Mouse (Mus musculus) forebrain, embryonic 11.5 days (tissue): ENCODE data around the gene Dagla. TPM values are rescaled to one million over a fixed set of nuclear protein-coding genes. Genes with fewer than 3 reads are reported as not detected.

Source experiments
- ATAC-seq: fragments of 200-750 bp; cut with Nextera tagmentation; replicated peaks from 2 replicates; pipeline ENCODE4 v1.8.0; 2017; ENCODE audit warnings: moderate TSS enrichment; ENCODE audit not compliant: low FRiP score
- DNase-seq: peaks from one replicate; pipeline ENCODE4 v3.0.0-alpha.2; 2017; ENCODE audit warnings: low spot score
- H3K27ac ChIP-seq: fragments of 300-500 bp; sonication (generic); 2 replicates; pipeline ENCODE4 v1.5.1; 2014; ENCODE audit warnings: low read depth, low read length
- H3K27me3 ChIP-seq: fragments of 300-500 bp; sonication (generic); 2 replicates; pipeline ENCODE4 v1.6.1; 2014; ENCODE audit warnings: mild to moderate bottlenecking, low read length, mixed read lengths; ENCODE audit not compliant: control insufficient read depth, insufficient read depth
- H3K36me3 ChIP-seq: fragments of 300-500 bp; sonication (generic); 2 replicates; pipeline ENCODE4 v1.6.1; 2014; ENCODE audit warnings: mild to moderate bottlenecking, low read length, moderate library complexity, mixed read lengths; ENCODE audit not compliant: control insufficient read depth, insufficient read depth
- H3K4me1 ChIP-seq: fragments of 300-500 bp; sonication (generic); replicated peaks from 2 replicates; pipeline ENCODE4 v1.6.1; 2014; ENCODE audit warnings: low read length, mixed read lengths; ENCODE audit not compliant: control insufficient read depth, insufficient read depth
- H3K4me2 ChIP-seq: fragments of 300-500 bp; sonication (generic); 2 replicates; pipeline ENCODE4 v1.6.1; 2014; ENCODE audit warnings: low read depth, mild to moderate bottlenecking, low read length, moderate library complexity, mixed read lengths; ENCODE audit not compliant: severe bottlenecking
- H3K4me3 ChIP-seq: fragments of 300-500 bp; sonication (generic); 2 replicates; pipeline ENCODE4 v1.5.1; 2014; ENCODE audit warnings: low read depth, low read length
- H3K9ac ChIP-seq: fragments of 300-500 bp; sonication (generic); 2 replicates; pipeline ENCODE4 v1.6.1; 2014; ENCODE audit warnings: low read length
- H3K9me3 ChIP-seq: fragments of 300-500 bp; sonication (generic); 2 replicates; pipeline ENCODE4 v1.6.1; 2016; ENCODE audit warnings: low read length, mixed read lengths; ENCODE audit not compliant: control insufficient read depth
- WGBS: fragments of 180-500 bp; shearing (Covaris S2); extraction: QIAGEN DNeasy Blood & Tissue Kit; methylation state at CpG from one replicate; pipeline ENCODE4 v1.1.7; 2014; 5-methylcytosine and 5-hydroxymethylcytosine counted together
- polyA plus RNA-seq: library from polyadenylated mRNA; unstranded; fragments of >200 nt; fragmentation: Nextera tagmentation; extraction: Ambion mirVana; gene quantifications from 2 replicates; pipeline ENCODE4 v1.2.1, GENCODE M21; 2014

Dagla gene
- polyA plus RNA-seq, 1 experiment from 2014 or later = 2.5 TPM

DNA sequence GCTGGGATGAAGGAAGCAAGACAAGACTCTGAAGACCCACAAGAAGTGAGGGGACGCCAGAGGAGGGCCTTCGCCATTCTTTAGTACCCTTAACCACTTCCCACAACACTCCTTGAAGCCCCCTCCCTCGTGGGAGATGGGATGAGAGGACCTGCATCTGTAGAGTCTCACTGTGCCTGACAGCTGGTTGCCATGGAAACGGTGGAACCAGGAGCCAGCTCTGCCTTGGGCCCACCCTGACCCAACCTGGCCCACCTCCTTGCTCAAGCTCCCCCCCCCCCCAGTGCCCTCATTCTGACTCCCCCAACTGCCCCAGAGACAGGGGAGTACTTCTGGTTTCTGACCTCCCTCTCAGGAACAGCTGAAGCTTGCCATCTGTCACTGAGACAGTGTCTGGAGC, 83.1 kb downstream of the Dagla start:
- H3K36me3 ChIP-seq = no peaks in the 10 kb centered on the region
- no peak overlapping the region for H3K4me3 ChIP-seq
- H3K4me1 ChIP-seq = peaks cover 5% of the 10 kb centered on the region; the same call in 1 of the 2 replicates
- ATAC-seq (no peak), DNase-seq (no peak)
- no peaks in the 10 kb centered on the region for H3K27me3 ChIP-seq
- H3K4me2 ChIP-seq = no peak overlapping the region
- H3K27ac ChIP-seq = no peak overlapping the region
- WGBS = 72% methylated on average over 4 of the region's 4 CpGs
- H3K9ac ChIP-seq = no peak overlapping the region
- H3K9me3 ChIP-seq = no peaks in the 10 kb centered on the region

DNA sequence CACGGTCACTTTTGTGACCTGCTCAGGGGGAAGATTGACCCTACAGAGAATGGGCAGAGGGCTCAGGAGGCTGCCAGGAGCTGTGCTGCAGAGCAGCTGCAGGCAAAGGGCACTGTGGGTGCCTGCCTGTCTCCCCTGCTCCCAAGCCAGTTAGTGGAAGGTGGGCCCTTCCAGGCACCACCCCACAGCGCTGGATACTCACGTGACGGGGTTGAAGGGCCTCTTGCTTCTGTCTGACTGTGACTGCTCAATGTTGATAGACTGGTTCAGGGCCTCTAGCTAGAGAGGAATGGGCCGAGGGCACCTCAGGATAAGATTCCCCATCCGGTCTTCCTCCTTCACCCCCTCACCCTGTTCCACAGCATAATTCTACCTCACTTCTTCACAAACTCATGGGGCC, 85.1 kb downstream of the Dagla start:
- 70% methylated on average over 6 of the region's 6 CpGs for WGBS
- H3K9me3 ChIP-seq = no peaks in the 10 kb centered on the region
- no peak overlapping the region for H3K4me2 ChIP-seq
- DNase-seq (no peak), ATAC-seq (no peak)
- no peaks in the 10 kb centered on the region for H3K36me3 ChIP-seq
- no peak overlapping the region for H3K27ac ChIP-seq
- H3K4me3 ChIP-seq = no peak overlapping the region
- H3K9ac ChIP-seq = no peak overlapping the region
- no peaks in the 10 kb centered on the region for H3K4me1 ChIP-seq
- H3K27me3 ChIP-seq = no peaks in the 10 kb centered on the region

DNA sequence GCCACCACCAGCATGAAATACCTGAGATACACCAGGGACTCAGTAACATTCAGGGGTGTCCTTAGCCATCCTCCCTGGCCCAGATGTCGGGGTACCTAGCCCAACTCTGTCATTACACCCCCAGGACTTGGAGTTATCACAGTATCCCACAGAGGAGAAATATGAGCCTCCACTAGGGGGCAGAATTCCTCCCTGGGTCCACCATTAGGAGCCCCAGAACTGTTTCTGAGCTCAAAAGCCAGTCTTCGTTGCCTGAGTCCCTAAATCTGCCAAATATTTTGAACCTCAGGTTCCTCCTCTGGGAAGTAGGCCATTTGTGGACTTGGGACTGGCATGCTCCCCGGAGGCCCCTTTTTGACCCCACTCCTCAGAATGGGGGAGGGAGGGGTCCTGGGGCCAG, 85.6 kb downstream of the Dagla start:
- H3K4me1 ChIP-seq = no peaks in the 10 kb centered on the region
- no peak overlapping the region for H3K4me3 ChIP-seq
- no peaks in the 10 kb centered on the region for H3K9me3 ChIP-seq
- H3K9ac ChIP-seq = no peak overlapping the region
- DNase-seq = peak; percentile 64
- ATAC-seq = peak; percentile 73
- H3K27me3 ChIP-seq = no peaks in the 10 kb centered on the region
- H3K4me2 ChIP-seq = no peak overlapping the region
- H3K36me3 ChIP-seq = no peaks in the 10 kb centered on the region
- WGBS = 64% methylated on average over 3 of the region's 3 CpGs
- no peak overlapping the region for H3K27ac ChIP-seq

DNA sequence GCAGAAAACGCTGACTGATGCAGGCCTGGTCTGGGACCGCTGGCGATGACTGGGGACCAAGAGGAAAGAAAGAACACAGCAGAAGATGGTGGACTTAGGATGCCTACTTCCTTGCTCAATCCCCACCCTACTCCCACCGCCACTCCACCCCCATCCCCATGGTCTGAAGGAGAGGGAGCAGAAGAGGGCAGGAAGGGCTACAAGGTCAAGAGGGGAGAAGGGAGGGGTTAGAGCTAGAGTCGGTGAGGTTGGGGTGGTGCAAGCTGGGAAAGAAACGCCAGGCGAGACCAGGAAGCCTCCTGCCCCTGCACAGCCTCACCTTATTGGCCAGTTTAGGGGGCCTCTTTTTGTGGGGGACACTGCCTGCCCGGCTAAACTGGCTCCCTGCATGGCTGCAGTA, 88.6 kb downstream of the Dagla start:
- ATAC-seq (no peak), DNase-seq (no peak)
- Histone ChIP-seq H3K4me3 (no peak overlapping the region), H3K27me3 (no peaks in the 10 kb centered on the region), H3K4me2 (no peak overlapping the region), H3K27ac (no peak overlapping the region), H3K9ac (no peak overlapping the region), H3K9me3 (no peaks in the 10 kb centered on the region), H3K4me1 (no peaks in the 10 kb centered on the region), H3K36me3 (no peaks in the 10 kb centered on the region)
- WGBS = 84% methylated on average over 8 of the region's 8 CpGs

DNA sequence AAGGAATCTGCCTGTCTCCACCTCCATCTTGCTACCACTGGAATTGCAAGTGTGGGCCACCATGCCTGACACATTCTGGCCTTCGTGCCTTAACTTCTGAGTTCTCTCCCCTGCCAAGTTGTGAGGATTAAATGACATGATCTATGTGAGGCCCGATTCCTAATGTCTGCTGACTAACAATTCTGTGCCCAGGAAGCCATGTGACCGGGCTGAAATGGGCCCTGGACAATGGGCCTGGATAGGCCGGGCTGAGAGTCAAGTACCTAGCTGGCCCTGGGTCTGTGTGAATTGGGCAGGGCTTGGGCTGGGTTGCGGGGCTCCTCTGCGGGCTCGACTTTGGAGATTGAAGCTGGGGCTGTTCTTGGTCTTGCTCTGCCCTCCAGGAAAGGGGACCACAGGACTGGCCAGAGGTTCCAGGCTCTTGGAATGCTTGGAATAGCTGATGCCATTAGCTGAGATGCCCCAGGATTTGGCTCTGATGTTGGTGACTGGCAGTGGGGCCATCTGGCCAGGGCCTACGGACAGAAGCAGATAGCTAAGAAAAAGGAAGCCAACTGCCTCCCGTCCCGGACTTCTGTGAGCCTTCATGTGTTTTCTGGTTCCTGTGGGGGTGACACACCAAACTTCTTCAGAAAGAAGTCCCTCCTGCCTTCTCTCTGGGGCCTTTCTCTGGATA, 90.7 kb downstream of the Dagla start:
- WGBS = 92% methylated on average over 10 of the region's 10 CpGs
- Histone ChIP-seq H3K9me3 (no peaks in the 10 kb centered on the region), H3K4me1 (no peaks in the 10 kb centered on the region), H3K4me2 (no peak overlapping the region), H3K27ac (no peak overlapping the region), H3K36me3 (no peaks in the 10 kb centered on the region), H3K9ac (no peak overlapping the region), H3K27me3 (no peaks in the 10 kb centered on the region), H3K4me3 (no peak overlapping the region)
- DNase-seq = no peak
- no peak for ATAC-seq

DNA sequence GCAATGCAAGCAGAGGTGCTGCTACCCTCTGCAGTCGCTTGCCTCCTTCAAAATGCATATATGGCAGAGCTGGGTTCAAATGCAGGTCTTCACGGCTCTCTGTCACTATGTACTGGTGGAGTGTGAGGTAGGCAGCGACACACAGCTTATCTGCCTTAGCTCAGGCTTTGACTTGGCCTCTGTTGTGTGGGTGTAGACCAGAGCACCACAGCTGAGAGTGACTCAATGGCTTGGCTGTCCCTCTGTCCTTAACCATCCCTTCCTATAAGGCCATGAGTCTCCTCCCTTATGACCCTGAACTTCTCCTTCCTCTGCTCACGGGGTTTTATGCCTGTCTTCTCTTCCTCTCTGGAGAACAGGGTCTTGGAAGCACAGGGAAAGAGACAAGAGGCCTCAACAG, 93.8 kb downstream of the Dagla start:
- DNase-seq (no peak), ATAC-seq (no peak)
- Histone ChIP-seq H3K27ac (no peak overlapping the region), H3K9me3 (no peaks in the 10 kb centered on the region), H3K4me2 (no peak overlapping the region), H3K4me1 (no peaks in the 10 kb centered on the region), H3K4me3 (no peak overlapping the region), H3K27me3 (no peaks in the 10 kb centered on the region), H3K36me3 (no peaks in the 10 kb centered on the region; the same call in 1 of the 2 replicates), H3K9ac (no peak overlapping the region)
- WGBS = 84% methylated on average over 4 of the region's 4 CpGs

DNA sequence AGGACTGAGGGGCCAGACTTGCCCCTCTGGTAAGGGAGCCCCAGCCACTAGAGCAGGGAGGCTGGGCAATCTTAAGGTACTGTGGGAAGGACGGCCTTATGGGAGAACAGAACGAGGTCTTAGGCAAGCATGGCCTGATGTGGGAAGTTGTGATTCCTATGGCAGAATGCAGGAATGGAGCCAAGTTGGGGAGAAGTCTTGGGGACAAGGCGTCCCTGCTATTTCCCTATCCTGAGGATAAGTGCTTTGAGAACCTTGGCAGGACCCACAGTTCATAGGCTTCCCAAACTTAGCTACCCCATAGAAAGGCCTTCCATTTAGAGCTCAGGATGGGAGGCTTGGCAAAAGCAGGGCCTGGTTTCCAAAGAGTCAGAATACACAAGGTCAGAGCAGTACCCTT, 95.8 kb downstream of the Dagla start:
- ATAC-seq = no peak
- Histone ChIP-seq H3K4me2 (no peak overlapping the region), H3K27ac (no peak overlapping the region), H3K36me3 (no peaks in the 10 kb centered on the region; the same call in 1 of the 2 replicates), H3K4me3 (no peak overlapping the region), H3K9ac (no peak overlapping the region), H3K27me3 (no peaks in the 10 kb centered on the region), H3K4me1 (0 out of 2 replicates have a peak, but pooled peaks cover 1% of the 10 kb centered on the region), H3K9me3 (no peaks in the 10 kb centered on the region)
- DNase-seq = no peak
- WGBS = 88% methylated on average over 3 of the region's 3 CpGs

DNA sequence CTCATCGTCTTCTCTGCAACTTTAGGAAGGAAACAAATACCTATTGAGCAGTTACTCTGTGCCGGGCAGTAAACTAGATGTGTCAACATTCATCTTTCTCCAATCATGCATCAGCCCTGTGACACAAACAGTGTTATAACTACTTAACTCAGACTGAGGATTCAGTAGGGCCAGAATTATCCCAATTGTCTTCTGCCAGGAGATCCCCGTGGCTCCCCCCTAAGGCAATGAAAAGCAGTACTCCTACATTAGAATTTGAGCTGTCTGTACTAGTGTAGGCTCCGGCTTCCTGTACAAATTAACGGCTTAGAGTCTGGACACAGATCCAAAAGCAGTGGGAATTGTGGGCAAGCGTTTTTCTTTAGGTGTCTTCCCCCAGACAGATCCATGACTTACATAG, 99.6 kb downstream of the Dagla start:
- Histone ChIP-seq H3K4me3 (peak overlapping the region; percentile 67; the same call in 1 of the 2 replicates), H3K9ac (no peak overlapping the region), H3K4me1 (peaks cover 5% of the 10 kb centered on the region; the same call in 1 of the 2 replicates), H3K27ac (no peak overlapping the region), H3K9me3 (no peaks in the 10 kb centered on the region), H3K27me3 (no peaks in the 10 kb centered on the region), H3K4me2 (peak overlapping the region; percentile 76), H3K36me3 (peaks cover 8% of the 10 kb centered on the region)
- 76% methylated on average over 6 of the region's 6 CpGs for WGBS
- ATAC-seq (no peak), DNase-seq (no peak)

DNA sequence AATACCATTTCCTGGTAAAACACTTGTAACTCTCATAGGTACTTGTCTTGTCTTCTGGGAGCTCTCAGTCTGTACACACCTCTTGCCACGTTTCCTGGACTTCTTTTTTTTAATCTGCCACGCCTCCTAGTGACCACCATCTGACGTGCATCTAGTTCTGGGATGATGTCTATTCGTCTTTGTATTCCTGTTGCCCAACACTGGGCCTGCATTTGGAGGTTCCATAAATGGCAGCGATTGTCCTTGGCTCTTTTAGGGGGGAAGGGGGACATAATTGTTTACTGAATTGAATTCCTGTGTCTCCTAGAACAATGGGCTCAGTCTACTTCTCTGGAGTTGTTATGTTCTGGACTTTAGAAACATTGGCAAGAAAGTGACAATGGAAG, 100.1 kb downstream of the Dagla start:
- peak; percentile 19; the same call in 1 of the 2 replicates for ATAC-seq
- H3K27me3 ChIP-seq = no peaks in the 10 kb centered on the region
- no peak for DNase-seq
- WGBS = 1% methylated on average over 5 of the region's 5 CpGs
- H3K27ac ChIP-seq = no peak overlapping the region; the same call in 1 of the 2 replicates
- H3K36me3 ChIP-seq = peaks cover 11% of the 10 kb centered on the region
- H3K4me3 ChIP-seq = peak overlapping the region; percentile 67
- H3K4me2 ChIP-seq = peak overlapping the region; percentile 76
- no peaks in the 10 kb centered on the region for H3K9me3 ChIP-seq
- H3K9ac ChIP-seq = peak overlapping the region; percentile 79
- peaks cover 5% of the 10 kb centered on the region; the same call in 1 of the 2 replicates for H3K4me1 ChIP-seq
